Mouse (Mus musculus): ENCODE results near the gene Nsun6. TPM values are rescaled to one million over a fixed set of nuclear protein-coding genes. Genes with fewer than 3 reads are reported as not detected.
A peak's percentile ranks its signal among the peaks of the same experiment; 100 is the strongest.

The Nsun6 gene
- polyA plus RNA-seq (2017; shearing (Covaris generic)) = 10 to 100 TPM; 18.5 to 31.6 (median 23.1) TPM

DNA sequence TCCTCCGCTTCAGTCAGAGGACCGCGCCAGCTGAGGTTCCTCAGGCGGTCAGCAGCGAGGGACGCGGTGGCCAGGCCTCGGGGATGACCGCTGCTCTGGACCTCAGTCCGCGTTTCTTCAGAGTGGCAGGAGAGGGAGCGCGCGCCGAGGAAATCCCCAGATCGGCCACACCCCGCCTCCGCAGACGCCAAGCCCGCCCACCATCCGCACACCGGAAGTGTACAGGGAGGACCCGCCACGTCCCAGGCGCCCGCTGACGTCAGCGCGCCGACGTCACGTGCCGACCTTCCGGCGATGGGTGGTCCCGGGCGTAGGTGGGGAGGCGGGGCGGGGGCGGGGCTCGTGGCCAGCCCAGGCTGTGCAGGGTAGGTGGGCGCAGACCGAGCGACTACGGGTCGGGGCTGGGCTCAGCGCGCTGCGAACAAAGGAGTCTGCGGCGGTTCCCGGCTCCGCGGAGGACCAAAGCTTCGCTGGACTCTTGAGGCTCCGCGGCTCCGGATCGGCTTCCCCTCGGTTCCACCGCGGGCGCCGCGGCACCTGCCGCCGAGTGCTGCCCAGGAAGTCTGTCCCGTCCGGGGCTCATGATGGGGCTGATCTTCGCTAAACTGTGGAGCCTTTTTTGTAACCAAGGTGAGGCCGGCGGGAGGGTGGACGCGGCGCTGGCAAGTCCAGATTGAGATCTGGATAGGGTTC lies at the start of gene Nsun6:
Nsun6 (minus strand) TSS at position 125 of the 693 bp plus-strand sequence.
- peak; percentile 86 for ATAC-seq

DNA sequence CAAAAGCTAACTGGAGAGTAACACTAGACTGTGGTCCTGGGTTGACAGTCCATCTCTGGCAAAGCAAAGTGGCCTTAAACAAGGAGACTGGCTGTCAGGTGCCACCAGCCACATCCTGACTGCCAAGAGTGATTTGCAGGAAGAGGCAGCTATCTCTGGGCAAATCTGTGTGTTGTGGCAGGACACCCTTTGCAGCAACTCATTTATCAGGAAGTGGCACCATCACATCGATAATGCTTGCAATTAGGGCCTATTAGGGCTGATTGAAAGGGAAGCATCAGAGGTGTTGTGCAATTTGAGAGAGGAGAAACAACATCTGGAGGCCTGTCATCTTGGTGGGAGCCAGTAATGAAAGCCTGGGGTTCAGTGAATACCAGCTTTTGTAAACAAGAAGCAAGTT lies 49.5 kb upstream of the Nsun6 start:
- no peak for ATAC-seq

DNA sequence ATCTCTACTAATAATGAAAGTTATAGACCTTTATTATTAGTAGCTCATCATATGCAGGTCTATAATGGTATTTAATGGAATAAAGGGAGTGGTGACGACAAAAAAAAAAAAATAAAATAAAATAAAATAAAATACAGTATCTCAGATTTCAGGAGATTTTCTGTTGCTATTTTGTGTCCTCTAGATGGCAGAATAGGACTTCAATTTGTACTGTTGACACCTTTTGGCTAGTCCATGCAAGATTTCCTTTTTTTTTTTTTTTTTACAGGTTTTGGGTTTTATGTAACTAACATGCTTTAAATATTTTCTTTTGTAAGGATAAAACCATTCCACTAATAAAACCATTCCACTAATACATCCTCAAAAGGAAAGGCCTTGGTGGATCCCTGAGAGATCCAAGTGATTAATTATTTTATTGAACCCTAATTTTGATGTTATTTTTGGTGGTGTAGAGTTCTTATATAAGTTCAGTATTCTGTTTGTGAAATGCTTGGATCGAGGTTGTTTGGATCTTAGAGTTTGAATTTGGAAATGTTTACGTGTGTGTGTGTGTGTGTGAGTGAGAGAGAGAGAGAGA lies 41.7 kb upstream of the Nsun6 start:
- no peak for ATAC-seq

DNA sequence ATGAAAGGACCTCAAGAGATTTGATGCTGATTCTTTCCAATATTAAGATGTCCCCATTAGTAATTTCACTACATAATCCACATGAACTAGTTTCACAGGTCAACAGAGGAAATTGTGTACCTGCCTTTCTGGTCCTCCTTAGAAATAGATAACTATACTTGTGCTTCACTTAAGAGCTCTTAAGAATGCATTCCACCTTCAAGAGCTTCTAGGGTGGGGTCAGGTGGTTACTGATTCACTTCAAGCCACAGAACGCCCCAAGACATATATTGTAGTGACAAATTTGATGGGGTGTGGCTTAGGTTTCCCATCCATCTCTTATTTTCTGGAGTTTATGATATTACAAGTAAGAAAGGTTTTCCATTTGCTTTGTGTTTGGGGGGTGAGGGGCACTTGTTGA lies 32.4 kb upstream of the Nsun6 start:
- ATAC-seq = no peak

DNA sequence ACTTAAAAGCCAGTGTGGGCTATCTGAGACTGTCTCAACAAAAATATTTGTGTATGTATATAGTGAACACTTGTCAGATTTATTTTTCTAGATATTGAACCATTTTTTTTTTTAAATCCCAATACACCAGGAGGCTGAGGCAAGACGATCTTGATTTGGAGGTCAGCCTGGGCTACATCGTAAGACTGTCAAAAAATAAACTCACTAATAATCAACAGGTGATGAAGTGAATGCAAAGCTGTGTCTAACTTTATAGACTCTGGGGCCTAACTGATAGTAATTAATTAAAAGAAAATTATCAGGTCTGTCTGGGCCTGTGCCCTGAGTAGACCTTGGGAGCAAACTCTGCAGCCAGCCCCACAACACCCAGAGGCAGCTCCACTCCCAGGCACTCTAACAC lies 28.8 kb upstream of the Nsun6 start:
- no peak for ATAC-seq

DNA sequence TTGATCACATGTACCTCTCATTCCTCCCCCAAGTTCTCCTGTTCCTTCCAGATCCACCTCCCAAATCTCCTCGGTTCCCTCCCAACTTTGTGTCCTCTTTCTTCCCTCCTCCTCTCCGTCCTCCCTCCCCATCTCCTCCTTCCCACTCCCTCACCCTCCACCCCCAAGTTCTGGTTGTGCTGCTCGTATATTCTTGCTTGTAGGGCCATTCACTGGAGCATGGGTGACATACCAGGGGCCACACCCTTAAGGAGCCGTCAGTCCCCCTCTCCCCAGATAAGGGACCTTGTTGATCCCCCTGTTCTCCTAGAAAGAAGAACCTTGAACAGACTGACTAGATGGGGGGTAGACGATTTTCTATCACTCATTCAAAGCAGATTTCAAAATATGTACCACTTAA lies 12.2 kb upstream of the Nsun6 start:
- no peak for ATAC-seq

DNA sequence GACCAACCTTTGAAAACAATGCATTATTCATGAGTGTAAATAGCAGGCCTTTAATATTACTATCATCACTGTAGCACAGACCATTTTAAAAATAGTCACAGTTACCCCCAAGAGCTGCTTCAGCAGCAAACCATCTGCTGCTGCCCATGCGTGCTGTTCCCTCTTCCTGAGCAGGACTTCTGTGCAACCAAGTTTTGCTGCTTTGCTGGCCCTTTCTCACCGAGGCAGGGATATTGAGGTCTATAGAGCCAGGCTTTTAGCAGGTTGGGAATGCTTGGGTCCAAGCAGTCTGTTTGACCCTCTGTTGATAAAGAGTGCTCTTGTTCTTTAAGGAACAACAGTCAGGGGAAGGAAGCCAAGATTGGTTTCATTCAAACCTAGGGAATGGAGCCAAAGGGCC lies 10.6 kb upstream of the Nsun6 start:
- no peak for ATAC-seq

DNA sequence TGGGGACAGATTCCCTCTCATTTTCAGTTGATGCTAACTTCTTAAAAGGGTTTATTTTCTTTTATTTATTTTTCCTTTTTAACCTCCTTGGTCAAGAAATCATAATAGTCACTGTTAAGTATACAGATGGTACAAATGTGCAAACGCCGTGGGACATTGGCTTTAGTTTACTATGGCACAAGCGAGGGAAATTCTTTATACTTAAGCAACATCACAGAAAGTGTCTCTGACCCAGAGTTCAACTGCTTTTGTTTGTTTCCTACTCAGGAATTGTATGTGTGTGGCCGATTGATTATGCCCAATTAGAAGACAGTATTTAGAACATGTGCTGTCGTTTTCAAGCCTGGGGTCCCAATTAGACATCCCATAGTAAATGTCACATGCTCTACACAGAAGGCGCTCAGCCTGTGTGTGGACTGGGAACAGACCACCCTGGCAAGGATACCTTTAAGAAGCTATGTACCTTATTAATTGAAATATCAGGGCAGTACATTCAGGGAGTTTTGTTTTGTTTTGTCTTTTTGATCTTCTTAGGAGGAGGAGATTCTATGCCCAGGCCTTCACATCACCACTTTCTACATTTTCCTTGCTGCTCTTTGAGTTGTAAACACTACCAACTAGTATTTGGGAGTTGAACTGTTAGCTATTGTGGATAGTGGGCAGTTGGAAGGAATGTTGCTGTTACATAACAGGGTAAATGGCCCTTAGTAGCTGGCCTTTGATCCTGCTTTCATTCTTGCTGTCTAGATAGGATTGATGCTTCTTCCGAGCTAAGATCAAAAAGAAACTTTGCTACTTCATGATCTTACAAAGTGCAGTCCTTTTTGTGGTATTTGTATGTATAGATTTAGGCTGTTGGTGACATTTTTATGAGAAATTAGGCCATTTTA lies 9.8 kb upstream of the Nsun6 start:
- no peak for ATAC-seq

DNA sequence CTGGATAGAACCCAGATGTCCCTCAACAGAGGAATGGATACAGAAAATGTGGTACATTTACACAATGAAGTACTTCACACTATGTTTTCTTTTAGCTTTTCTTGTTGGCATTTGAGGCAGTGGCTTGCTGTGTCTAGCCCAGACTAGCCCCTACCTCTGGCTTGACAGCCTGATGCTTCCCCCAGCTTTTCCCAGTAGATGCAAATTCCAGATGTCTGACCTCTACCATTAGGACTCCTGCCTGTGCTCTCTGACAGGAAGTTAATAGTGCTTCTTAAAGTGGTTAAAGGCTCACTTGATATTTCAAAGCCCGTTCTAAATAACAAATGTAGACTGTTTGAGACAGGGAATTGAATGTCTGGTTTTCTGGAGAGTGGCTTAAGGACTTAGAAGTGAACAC lies 8.9 kb upstream of the Nsun6 start:
- no peak for ATAC-seq

DNA sequence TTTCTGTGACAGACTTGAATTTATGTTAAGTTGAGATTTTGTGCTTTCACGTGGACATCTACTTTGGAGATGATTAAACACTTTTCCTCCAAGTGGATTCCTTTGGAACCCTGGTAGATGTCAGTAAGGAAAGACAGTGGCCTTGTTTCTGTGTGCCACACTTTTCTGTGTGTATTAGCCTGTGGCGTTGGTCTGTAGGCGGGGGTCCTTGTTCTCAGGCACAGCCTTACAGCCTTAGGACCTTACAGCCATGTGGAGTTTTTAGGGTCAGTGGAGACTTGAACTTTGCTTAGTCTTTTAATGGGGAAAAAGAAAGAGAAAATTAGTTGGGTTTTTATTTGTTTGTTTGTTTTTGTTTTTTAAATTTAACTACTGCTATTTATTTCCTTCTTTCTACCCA lies 6.0 kb upstream of the Nsun6 start:
- no peak for ATAC-seq

DNA sequence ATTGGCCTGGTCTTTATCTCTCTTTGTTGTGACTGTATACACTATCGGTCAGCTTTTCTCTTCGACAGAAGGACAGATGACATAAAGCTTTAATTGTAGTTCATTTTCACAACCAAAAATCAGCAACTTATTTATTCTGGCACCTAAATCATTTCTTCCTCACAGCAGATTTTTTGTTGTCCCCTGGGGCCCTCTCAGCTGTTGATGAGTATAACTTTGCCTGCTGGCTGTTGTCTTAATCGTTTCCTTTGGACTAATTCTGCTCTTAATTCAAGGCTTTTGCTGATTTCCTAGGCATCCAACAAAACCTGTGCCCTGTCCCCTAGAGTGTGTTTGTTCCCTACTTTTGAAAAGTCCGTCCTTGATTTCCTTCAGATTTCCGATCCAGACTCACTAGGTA lies 3.4 kb upstream of the Nsun6 start:
- ATAC-seq = no peak

DNA sequence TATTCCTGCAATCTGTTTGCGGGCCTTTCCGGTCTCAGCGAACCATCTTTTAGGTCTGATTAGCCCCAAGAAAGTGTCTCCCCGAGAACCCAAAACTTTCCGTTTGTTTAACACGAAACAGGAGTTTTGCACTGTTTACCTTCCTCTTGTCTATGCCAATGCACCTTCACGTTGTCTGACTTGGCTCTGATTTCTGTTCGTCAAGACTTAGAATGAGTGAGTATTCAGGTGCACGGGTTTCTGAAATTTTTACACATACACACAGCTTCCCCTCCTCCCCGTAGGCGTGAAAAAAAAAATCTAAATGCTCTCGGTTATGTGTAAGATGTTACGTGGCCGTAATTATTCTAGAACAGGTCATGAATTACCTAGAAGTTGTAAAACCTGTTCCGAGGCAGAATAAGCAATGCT lies 877 bp upstream of the Nsun6 start:
- ATAC-seq = peak; percentile 9

DNA sequence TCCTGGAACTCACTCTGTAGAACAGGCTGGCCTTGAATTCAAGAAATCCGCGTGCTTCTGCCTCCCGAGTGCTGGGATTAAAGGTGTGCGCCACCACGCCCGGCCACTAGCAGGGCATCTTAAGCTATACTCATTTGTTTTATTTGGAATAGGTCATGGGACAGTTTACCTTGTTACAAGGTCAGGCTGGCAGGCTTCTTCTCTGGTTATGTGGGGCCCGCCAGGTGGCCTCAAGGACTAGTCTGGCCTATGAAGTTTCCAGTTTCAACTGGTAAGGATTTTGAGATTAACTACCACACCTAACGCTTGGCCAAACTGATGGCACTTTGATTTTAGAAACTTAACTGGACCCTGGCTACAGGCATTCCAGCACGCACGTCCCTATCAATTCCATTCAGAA lies 373 bp downstream of the Nsun6 start:
- peak; percentile 7 for ATAC-seq

DNA sequence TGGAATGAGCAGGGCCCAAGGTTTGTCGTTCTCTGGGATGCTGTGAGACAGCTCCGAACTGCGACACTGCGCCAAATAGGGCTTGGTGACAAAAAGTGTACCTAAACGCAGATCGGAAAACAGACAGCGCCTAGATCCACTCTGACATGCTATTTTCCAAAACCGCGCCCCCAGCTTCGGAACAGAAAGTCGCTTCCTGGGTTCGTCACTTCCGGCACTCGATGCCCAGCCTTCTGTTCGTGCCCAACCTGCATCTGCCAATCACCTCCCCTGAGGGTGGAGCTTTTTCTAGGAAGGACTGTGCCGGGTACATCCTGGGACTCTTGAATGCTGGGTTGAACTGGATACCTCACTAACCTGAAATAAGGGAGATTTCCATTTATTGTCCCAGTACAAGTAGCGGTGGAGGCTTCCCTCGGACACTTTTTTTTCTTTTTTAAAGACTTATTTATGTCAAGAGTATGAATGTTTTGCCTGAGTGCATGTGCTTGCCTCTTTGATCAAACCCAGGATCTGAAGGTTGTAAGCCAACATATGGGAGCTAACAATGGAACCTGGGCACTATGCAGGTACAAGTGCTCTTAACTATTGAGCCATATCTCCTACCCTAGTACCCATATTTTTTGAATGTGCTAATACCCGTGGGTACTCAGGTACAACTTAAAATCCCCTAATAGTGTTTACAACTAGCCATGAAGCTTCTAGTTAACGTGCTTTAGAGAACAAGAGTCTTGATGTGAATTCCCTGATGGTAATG lies 5.6 kb downstream of the Nsun6 start, which contains the start of gene Arl5b:
Arl5b (plus strand) TSS at position 279 of the 757 bp plus-strand sequence.
- peak; percentile 99 for ATAC-seq

DNA sequence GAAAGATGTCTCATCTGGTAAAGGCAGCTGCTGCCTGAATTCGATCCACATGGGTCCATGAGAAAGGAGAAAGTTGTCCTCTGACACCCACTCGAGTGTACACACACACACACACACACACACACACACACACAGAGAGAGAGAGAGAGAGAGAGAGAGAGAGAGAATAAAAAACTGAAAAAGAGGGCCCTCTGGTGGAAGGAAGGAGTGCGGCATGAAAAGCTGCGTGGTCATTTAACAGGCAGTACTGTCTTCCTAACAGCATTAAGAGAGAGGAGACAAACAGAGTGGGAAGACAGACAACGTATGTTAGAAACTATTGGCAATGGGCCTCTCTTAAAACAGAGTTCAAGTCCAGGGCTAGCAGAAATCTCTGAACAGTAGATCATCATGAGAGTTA lies 14.5 kb downstream of the Nsun6 start:
- ATAC-seq = no peak

DNA sequence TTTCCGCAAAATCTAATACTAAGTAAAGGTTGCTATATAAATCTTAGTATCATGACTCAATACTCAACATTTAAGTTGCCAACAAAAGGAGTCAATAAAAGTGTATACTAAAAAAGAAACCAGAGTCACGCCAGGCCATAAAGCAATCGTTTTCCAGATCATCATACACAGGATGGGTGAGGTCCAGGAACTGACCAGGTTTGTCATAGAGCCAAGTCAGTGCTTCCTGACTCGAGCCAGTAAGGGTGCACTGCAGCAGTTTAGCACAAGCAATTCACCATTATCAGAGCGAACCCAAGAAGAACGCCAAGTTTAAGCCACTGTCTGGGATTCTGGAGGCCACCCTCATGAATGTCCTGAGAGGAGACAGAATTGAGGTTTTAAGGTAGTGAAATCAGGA lies 16.2 kb downstream of the Nsun6 start:
- ATAC-seq = no peak

DNA sequence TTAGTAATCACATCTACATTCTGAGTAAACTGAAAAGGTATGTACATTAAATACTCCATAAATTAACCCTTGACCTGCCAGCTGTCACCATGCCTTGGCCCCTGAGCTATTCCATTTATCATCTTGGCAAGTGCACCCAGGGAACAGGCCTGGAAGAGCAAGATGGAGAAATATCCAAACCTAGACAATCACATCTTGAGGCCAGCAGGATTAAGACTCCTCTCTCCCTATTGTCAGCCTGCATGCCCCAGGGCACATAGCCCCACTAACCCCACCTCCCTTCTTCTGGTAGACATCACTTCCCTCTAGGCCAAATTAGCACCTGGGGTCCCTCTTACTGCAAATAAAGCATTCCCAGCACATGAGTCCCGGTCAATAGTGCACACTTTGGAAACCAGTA lies 27.1 kb downstream of the Nsun6 start:
- ATAC-seq = no peak

DNA sequence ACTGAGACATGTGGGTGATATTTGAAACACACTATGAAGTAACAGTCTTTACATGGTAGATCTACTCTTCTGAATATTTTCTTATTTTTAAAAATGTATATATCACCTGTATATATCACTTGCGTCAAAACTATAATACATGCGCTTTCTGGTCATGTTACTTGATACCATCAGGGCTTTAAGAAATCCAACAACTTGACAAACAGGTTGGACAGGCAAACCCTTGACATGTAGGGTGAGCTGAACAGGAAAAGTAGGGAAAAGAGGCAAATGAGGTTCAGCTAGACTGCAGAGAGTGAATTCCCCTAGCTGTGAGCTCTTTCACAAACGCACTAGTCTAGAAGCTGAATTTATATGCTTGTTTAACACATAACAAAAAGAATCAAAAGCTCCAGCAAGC lies 28.1 kb downstream of the Nsun6 start:
- ATAC-seq = no peak

DNA sequence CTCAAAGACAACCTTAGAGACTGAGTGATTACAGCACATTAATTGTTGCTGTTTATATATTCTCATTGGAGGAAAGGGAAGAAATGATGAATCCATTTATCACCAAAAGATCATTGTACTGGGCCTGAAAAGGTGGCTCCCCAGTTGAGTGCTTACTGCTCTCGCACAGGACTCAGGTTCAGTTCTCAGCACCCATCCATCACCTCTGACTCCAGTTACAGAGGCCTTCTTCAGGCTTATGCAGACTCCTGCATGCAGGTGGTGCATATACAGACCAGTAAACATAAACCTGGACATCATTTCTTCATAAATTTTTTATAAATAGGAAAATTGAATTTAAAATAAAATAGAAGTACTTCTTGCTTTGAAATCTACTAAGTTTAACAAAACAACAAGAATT lies 46.8 kb downstream of the Nsun6 start:
- no peak for ATAC-seq

DNA sequence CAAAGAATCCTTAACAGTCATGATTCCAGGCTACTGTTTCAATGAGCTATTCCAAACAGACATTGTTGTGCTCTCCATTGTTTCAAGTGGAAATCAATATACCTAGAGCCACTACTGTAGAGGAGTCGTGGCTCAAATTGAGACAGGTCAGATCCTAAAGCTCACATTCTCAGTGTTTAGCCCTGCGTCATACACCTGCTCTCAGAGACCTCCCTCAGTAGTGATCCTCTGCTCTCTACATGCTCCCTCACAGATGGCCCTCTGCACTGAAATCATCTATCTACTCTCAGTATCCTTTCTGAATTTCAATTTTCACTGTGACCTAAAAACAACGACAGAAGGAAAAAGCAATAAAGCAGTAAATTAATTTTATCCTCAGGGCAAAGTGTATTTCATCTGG lies 47.3 kb downstream of the Nsun6 start:
- no peak for ATAC-seq

DNA sequence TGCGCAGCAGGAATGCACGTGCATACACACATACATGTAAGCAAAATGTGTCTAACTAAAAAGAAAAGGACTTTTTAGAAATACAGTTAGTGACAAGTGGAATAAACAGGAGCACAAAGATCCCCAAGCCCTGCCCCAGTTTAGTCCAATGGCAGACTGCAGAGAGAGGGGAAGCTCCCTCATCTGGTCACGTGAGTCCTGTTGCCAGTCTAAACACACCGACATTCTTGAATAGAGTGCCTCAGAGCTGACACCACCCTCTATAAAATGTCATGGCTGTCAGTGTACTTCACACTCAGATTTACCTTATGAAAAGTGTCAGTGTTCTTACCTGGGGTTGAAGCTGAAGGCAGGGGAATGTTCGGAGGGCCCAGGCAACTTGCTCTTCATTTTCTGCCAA lies 57.0 kb downstream of the Nsun6 start:
- ATAC-seq = no peak

DNA sequence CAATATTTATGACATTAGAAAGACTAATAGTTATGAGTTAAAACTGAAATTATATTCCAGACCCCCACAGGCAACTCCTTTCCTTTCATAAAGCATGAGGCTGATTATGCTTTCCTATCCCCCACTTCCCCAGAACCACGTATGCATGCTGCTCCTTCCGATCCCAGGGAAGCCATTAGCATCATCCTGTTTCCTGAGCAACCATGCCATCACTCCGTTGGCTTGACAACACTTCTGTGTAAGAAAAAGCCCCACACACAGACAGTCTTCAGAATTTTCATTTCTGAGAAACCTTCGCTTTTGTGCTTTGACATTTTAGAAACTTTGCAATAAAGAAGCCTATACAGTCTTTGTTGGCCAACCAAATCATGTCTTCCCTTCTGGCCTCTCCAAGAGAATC lies 58.8 kb downstream of the Nsun6 start:
- ATAC-seq = no peak

DNA sequence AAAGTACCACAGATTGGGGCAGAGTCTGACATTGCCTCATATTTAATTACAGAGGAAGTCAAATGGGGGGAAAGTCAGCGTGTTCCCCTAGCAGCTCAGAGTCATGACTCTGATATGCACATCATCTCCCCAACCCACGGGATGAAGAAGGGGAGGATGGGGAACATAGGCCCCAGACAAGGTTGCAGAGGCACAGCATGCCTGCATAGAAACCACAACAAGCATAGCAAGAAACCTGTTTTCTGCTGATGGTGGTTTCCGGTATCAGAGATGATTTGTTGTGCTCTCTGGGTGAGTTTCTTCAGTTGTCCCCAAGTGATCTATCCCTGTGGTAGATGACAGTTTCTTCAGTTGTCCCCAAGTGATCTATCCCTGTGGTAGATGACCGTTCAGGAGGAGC lies 62.3 kb downstream of the Nsun6 start:
- peak; percentile 85 for ATAC-seq
